Mouse (Mus musculus): ENCODE data around the gene Hpcal1. TPM values are rescaled to one million over a fixed set of nuclear protein-coding genes. Genes with fewer than 3 reads are reported as not detected.

Hpcal1 gene
- total RNA-seq, 2 experiments from 2014 or later, result 26.4 to 27.1 TPM

- intact Hi-C loops (cut with DNase I), result loop anchor here (5.0 kb wide), 1 partner anchor 32 kb away; no protein-coding TSS in a partner anchor
- no peak for DNase-seq
Observed at GRCm38 (mm10) chr12:17709926-17710746, 19.5 kb downstream of the Hpcal1 start.

DNA sequence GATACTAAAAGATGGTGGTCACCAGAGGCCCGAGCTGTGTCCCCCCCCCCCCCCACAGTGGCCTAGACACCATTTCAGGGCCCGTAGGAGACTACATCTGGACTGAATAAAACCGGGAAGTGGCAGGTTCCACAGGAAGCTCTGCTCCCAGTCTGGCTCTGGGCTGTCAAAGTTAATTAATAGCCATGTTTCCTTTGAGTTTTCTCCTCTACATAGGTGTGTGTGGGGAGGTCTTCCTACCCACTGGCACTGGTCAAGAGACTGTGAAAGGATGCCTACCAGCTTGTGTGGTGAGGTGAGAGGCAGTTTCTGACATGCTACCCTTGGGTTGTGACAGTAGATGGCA, 20.1 kb downstream of the Hpcal1 start:
- intact Hi-C loops (cut with DNase I), result no loop called here
- DNase-seq, result no peak

- intact Hi-C loops (cut with DNase I), result no loop called here
- DNase-seq, result no peak
Observed at GRCm38 (mm10) chr12:17711731-17712388, 21.2 kb downstream of the Hpcal1 start.

DNA sequence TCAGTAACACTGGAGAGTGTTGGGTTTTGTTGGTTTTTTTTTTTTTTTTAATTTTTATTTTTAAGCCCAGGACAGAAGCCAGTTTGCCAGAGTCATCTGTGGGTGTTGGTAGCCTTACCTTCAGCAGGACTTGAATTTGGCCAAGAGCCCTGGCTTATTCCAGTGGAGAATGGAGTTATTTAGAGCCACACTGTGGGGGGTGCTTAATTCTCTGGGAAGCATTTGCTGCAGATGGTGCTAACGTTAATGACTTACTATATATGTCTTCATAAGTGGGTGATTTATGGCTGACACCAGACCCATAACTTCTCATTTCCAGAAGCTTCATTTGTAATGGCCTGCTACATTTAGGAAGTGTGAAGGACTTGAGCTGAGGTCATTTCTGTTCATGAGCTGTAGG, 21.9 kb downstream of the Hpcal1 start:
- DNase-seq, result no peak
- intact Hi-C loops (cut with DNase I), result no loop called here

GRCm38 (mm10) chr12:17715720-17716478, 25.2 kb downstream of the Hpcal1 start:
- DNase-seq, result no peak
- intact Hi-C loops (cut with DNase I), result no loop called here

DNA sequence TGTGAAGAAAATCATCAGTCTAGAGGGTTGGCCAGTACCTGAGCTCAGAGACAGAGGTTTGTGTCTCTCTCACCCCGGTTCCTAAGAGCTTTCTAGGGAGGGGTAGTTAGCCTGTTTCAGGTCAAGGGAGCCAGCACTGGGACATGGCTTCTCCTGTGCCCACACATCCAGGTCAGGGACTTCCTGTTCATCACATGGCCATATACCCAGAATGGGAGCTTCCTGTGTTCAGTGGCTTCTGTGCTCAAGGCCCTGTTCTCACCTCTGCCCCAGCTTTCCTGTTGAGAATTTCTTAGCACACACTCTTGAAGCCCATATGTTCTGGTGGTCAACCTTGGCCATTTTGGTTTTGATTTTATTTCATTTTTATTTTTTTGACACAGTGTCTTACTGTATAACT, 26.6 kb downstream of the Hpcal1 start:
- no peak for DNase-seq
- intact Hi-C loops (cut with DNase I), result no loop called here

DNA sequence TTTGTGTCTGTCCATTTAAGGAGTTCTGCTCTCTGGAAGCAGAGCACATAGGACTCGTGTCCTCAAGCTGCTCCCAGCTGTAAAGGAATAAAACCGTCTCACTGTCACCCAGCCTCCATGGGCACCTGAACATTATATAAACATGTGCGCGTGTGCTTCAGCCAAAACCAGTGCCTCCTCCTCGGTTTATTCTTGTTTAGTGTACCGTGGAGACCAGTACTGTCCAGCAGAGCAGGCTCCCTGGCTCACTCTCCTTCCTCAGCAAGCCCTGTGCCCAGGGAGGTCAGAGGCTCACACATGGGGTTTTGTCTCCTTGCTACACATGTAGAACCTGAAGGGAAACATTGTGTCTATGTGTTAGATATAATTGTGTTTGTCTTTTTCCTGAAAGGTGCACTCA, 27.5 kb downstream of the Hpcal1 start:
- intact Hi-C loops (cut with DNase I), result no loop called here
- no peak for DNase-seq

GRCm38 (mm10) chr12:17721058-17721457, 30.4 kb downstream of the Hpcal1 start:
- intact Hi-C loops (cut with DNase I), result no loop called here
- peak in 1 of 2 experiments; percentile 37 for DNase-seq

DNA sequence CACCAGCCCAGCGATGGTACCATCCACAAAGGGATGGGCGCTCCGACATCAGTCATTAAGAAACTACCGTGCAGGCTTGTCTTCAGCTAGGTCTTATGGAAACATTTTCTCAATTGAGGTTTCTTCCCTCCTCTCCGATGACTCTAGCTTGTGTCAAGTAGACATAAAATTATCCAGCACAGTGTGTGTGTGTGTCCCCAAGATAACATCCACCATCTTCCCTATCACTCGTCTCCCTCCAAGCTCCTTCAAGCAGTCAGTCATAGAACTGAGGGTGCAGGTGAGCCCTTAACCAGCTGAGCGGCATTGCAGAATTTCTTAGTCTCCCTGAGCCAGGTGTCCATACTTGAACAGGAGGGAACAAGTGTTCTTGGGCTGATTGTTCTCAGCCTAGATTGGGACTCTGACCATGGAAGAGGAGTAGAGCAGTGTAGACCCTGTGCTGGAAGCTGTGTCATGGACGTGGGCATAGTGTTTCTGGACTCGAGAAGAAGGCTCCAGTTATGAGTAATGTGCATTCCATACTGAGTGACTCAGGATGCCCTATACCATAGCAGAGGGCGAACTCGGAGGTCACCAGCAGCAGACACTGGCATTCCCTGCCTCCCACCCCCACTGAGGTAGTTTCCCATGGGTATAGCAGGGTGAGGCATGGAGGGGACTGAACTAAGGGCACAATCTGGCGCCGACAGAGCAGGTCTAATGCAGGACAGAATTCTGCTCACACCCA, 32.0 kb downstream of the Hpcal1 start:
- DNase-seq, result no peak
- intact Hi-C loops (cut with DNase I), result no loop called here

DNA sequence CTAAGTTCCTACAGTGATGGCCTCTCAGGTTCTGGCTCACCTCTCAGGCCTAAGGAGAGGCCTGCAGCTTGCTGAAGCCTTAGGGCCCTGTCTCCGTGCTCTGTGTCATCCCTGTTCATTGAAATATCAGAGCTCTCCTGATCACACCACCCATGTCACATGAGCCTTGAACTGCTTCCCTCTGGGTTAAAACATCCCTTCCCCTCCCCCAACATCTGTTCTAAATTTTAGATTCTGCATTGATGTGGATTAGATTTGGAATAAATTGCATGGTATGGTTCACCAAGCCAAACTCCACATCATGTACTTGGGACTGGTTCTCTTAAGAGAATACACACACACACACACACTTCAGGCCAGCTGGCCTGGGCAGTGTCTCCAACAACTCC, 32.5 kb downstream of the Hpcal1 start:
- intact Hi-C loops (cut with DNase I), result no loop called here
- no peak for DNase-seq

DNA sequence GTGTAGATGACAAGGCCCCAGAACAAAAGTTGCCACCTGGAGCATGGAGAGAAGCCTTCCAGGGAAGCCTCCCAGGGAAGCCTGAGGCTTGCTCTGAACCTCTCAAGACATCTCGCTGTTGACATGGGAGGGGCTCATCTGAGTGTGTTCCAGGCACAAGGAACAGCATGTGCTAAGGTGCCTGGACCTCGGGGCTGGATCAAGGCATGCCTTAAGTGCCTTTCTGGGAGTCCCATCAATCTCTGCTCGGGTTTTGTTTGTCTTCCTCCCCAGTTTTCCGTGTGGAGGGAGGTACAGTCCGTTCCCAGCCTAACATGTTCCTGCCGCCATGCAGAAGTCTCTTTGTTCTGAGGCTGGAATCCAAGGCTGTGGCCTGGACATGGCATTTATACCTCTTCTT, 33.3 kb downstream of the Hpcal1 start:
- intact Hi-C loops (cut with DNase I), result no loop called here
- no peak for DNase-seq

DNA sequence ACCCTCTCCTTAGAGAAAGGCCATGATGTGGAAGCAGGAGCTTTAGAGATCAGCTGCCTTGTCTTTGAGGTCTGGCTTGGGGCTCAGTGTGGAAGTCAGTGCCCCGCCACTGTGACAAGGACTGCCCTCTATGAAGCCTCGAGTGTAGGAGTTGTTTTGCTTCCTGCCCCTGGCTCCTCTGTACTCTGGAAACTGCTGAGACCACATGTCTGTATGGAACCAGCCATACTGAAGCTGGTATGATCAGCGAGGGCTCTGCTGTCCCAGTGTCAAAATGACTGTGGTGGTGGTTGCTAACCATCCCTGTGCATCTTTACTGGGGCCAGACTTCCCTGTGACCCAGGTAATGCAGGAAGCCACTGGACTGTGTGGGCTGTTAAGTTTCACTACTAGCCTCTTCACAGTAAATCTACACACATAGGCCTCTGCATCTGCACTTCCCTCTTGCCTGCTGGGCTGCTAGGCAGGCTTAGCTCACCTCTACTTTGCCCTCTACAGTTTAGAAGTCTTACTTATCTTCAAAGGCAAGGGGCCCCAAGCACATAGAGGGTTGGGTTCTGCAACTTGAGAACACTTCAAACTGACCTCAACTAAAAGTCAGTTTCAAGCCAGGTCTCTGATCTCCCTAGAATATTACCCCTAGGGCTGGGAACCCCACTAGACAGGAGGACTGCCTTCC, 33.9 kb downstream of the Hpcal1 start:
- intact Hi-C loops (cut with DNase I), result loop anchor here (5.0 kb wide), 1 partner anchor 32 kb away; the partner anchor contains the start of gene Hpcal1
- no peak for DNase-seq

DNA sequence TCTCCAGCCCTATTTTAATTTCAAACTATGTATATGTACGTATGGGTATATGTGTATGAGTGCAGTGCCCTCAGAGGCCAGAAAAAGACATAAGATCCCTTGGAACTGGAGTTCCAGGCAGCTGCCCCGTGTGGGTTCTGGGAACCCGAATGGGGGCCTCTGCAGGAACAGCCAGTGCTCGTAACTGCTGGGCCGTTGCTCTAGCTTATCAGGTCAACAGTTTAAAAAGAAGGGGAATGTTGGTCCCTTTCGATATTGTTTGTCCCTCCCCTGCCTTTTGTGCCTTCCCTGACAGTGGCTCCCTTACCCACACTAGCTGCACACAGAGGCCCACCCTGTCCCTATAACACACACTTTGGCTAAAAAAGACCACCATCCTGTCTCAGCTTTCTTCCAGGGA, 34.9 kb downstream of the Hpcal1 start:
- no peak for DNase-seq
- intact Hi-C loops (cut with DNase I), result loop anchor here (5.0 kb wide), 1 partner anchor 33 kb away; the partner anchor contains the start of gene Hpcal1

GRCm38 (mm10) chr12:17726576-17727320, 36.1 kb downstream of the Hpcal1 start:
- no peak for DNase-seq
- intact Hi-C loops (cut with DNase I), result loop anchor here (5.0 kb wide), 1 partner anchor 34 kb away; the partner anchor contains the start of gene Hpcal1

- intact Hi-C loops (cut with DNase I), result loop anchor here (5.0 kb wide), 1 partner anchor 36 kb away; the partner anchor contains the start of gene Hpcal1
- DNase-seq, result peak; percentile 49 to 64
Observed at GRCm38 (mm10) chr12:17727676-17728339, 37.2 kb downstream of the Hpcal1 start.

- peak; percentile 66 to 73 for DNase-seq
- intact Hi-C loops (cut with DNase I), result loop anchor here (5.0 kb wide), 1 partner anchor 37 kb away; the partner anchor contains the start of gene Hpcal1
Observed at GRCm38 (mm10) chr12:17729211-17729900, 38.7 kb downstream of the Hpcal1 start.

GRCm38 (mm10) chr12:17732006-17732405, 41.4 kb downstream of the Hpcal1 start:
- no peak for DNase-seq
- intact Hi-C loops (cut with DNase I), result no loop called here

DNA sequence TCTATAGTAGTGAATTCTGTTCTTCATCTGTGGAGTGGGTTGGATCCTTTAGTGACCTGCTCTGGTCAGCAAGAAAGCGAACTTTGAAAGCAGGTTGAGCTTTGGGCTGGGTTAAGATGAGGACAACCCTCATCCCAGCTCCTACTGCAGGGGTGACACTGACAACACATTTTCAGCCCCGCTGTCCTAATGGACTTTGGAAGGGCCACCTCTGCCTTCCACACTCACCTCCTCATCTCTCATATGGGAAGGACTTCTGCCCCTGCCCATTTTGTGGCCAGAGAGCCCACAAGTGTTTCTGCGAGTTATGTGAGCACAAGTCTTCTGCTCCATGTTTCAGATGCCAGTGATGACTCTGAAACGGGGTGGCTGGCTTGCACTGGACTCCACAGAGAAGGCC, 41.9 kb downstream of the Hpcal1 start:
- no peak for DNase-seq
- intact Hi-C loops (cut with DNase I), result no loop called here

Measured in heart, postnatal 14 days (tissue).